8 mouse cellular contexts compared by ENCODE assay signal in the genomic region with DNA sequence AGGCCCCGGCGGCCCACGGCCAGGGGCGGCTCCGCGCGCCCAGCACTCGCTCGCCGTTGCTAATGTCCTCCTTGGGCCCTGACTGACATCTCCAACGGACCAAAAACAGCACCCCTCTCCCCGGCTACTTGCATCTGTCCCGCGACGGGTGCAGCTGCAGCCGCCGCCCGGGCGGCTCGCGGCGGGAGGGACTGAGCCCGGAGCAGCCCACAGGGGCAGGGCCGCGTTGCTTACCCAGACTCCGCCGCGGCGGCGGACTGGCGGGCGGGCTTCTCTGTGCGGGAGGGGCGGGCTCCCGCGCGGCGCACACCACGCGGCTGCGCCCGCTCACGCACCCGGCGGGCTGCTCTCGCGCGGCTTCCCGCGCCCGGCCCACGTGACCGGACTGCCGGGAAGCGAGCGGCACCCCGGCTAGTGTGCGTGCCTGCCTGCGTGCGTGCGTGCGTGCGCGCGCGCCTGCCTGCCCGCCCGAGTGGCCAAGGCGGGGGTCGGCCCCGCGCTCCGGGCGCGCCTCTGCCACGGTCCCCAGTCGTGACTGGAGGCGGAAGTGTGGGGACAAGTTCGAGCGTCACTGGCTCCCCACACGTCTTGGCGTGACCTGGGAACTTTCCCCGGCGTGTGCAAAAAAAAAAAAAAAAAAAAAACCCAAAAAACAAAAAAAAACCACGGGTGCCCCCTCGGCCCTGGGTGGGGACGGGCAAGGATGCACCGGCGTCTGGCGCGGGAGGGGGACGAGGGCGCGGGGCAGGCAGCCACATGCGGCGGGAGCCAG. TPM values are rescaled to one million over a fixed set of nuclear protein-coding genes. Genes with fewer than 3 reads are reported as not detected.
DNase-seq lines count a peak whose midpoint lies in the region; ATAC-seq lines count a peak whose summit lies in the region.

A gene (minus strand): TSS at position 397 of the 772 bp plus-strand sequence.

- peaks cover 39% of the 10 kb centered on the region for H3K4me1 ChIP-seq in hindbrain, embryonic 13.5 days (replicated peaks)

- peak within 1 kb of the TSS; percentile 97 for H3K9ac ChIP-seq in hindbrain, embryonic 13.5 days

- DNase-seq in NIH3T3 (ENCODE audit: low read depth) = peak; percentile 94
- peak; percentile 91 to 95 for DNase-seq in cerebellum, postnatal 10 days
- peak; percentile 80 to 83 for DNase-seq in frontal cortex, postnatal 14 days (ENCODE audit: low spot score in 2 of 2)
- peak; percentile 67 to 84 for DNase-seq in layer of hippocampus, postnatal 25 days (ENCODE audit: extremely low spot score in 1 of 2, low spot score in 1 of 2)
- peak; percentile 78 for DNase-seq in lung, postnatal 14 days
- peak; percentile 87 for DNase-seq in ovary, postnatal 36 days (ENCODE audit: low spot score)
- peak; percentile 78 for DNase-seq in thymus, postnatal 14 days

- under 1% methylated on average over 96 of the region's 96 CpGs for WGBS in hindbrain, embryonic 13.5 days

- H3K4me2 ChIP-seq in hindbrain, embryonic 13.5 days = peak within 1 kb of the TSS; percentile 84

- H3K9me3 ChIP-seq in hindbrain, embryonic 13.5 days = no peaks in the 10 kb centered on the region

- H3K4me3 ChIP-seq in hindbrain, embryonic 13.5 days = peak within 1 kb of the TSS; percentile 90

- peak; percentile 93 for ATAC-seq in hindbrain, embryonic 13.5 days (ENCODE audit: low FRiP score)

- no peaks in the 10 kb centered on the region for H3K36me3 ChIP-seq in hindbrain, embryonic 13.5 days

- no peaks in the 10 kb centered on the region for H3K27me3 ChIP-seq in hindbrain, embryonic 13.5 days

- peak within 1 kb of the TSS; percentile 98 for H3K27ac ChIP-seq in hindbrain, embryonic 13.5 days

RNA-seq across cellular contexts. Expression of the gene that starts here (rescaled TPM):
- 14.9 and 16.0 TPM in 2 replicates for polyA plus RNA-seq in hindbrain, embryonic 13.5 days (2015; fragmentation: Nextera tagmentation; extraction: Ambion mirVana)
- total RNA-seq in layer of hippocampus, postnatal 25 days (2021) = 10 to 100 TPM; 20.2 to 21.4 TPM

Comparison
In these comparisons a context has a peak if more than half of its experiments do, and no peak if none do; other contexts are left out.
1. Peak in every context shown above with its lines: DNase-seq, ATAC-seq, H3K4me3 ChIP-seq and H3K27ac ChIP-seq.